Mouse (Mus musculus) neural tube, embryonic 13.5 days (tissue): ENCODE measurements around the gene Xylt1. TPM values are rescaled to one million over a fixed set of nuclear protein-coding genes. Genes with fewer than 3 reads are reported as not detected.

Experiments used
- ATAC-seq: fragments of 200-750 bp; cut with Nextera tagmentation; 2 replicates; pipeline ENCODE4 v1.8.0; 2017; ENCODE audit warnings: low read depth, mild to moderate bottlenecking, moderate TSS enrichment, moderate library complexity
- H3K27ac ChIP-seq: fragments of 300-500 bp; sonication (generic); replicated peaks from 2 replicates; pipeline ENCODE4 v1.5.1; 2015; ENCODE audit warnings: moderate library complexity, mild to moderate bottlenecking, inconsistent platforms
- H3K27me3 ChIP-seq: fragments of 300-500 bp; sonication (generic); 2 replicates; pipeline ENCODE4 v1.6.1; 2015; ENCODE audit warnings: mild to moderate bottlenecking, inconsistent platforms
- H3K36me3 ChIP-seq: fragments of 300-500 bp; sonication (generic); 2 replicates; pipeline ENCODE4 v1.6.1; 2015; ENCODE audit warnings: mild to moderate bottlenecking, inconsistent platforms
- H3K4me1 ChIP-seq: fragments of 300-500 bp; sonication (generic); replicated peaks from 2 replicates; pipeline ENCODE4 v1.6.1; 2015; ENCODE audit warnings: inconsistent platforms
- H3K4me2 ChIP-seq: fragments of 300-500 bp; sonication (generic); 2 replicates; pipeline ENCODE4 v1.6.1; 2015; ENCODE audit warnings: inconsistent platforms, mild to moderate bottlenecking, moderate library complexity
- H3K4me3 ChIP-seq: fragments of 300-500 bp; sonication (generic); 2 replicates; pipeline ENCODE4 v1.5.1; 2015; ENCODE audit warnings: mild to moderate bottlenecking, inconsistent platforms
- H3K9ac ChIP-seq: fragments of 300-500 bp; sonication (generic); 2 replicates; pipeline ENCODE4 v1.6.1; 2015; ENCODE audit warnings: moderate library complexity, mild to moderate bottlenecking, inconsistent platforms
- H3K9me3 ChIP-seq: fragments of 300-500 bp; sonication (generic); 2 replicates; pipeline ENCODE4 v1.6.1; 2016; ENCODE audit warnings: inconsistent platforms
- WGBS: fragments of 180-500 bp; shearing (Covaris S2); methylation state at CpG from one replicate; pipeline ENCODE4 v1.1.7; 2015; 5-methylcytosine and 5-hydroxymethylcytosine counted together
- polyA plus RNA-seq: library from polyadenylated mRNA; unstranded; fragments of >200 nt; fragmentation: Nextera tagmentation; extraction: Ambion mirVana; gene quantifications from 2 replicates; pipeline ENCODE4 v1.2.1, GENCODE M21; 2015

Gene Xylt1
- polyA plus RNA-seq, 1 experiment from 2014 or later: 1.9 TPM

DNA sequence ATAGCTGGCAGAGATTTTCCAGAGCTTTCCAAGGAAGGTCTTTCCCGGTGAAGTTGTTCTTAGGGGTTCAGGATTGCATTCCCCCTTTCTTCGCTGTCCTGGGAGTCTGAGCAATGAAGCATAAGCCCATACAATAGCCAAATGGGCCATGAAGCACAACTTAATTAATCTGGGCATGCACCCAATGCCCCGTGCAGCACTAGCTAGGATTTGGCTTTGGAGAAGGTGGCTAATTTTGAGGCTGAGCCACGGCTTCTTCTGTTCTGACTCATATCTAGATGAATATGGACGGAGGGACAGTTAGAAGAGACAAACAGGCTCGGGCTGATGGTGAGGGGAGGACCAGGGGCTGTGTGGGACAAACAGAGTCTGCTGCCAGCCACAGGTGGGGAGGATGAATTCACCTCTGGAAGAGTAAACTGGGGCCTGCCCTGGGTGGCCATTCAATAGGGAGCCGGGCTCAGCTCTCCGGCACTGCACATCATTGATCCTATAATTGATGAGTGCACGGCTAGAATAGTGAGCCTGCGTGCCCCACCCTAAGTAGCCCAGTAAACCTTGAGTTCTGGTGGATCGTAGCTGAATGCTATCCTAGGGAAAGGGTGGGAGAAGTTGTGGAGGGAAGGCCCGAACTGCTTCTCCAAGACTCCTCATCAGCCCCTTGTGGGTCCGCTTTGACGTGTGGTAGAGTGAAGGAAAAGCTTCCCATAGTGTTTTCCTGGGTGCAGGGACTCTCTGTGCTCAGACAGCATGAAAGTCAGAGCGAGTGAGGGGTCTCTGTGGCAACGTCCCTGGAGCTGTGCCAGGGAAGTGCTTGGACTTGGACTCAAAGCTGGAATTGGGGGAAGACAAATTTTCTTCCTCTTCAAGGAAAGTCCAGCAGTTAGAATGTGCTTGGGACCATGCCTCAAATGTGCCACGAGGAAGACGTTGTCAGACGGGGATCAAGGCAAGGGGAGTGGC lies 92.3 kb downstream of the Xylt1 start:
- Histone ChIP-seq H3K4me2 (peak overlapping the region; percentile 20), H3K27ac (peak overlapping the region; percentile 38), H3K27me3 (no peaks in the 10 kb centered on the region), H3K9ac (no peak overlapping the region), H3K4me1 (peaks cover 32% of the 10 kb centered on the region), H3K9me3 (no peaks in the 10 kb centered on the region), H3K4me3 (no peak overlapping the region), H3K36me3 (no peaks in the 10 kb centered on the region)
- peak; percentile 67 for ATAC-seq
- WGBS: 30% methylated on average over 19 of the region's 19 CpGs

- peaks cover 32% of the 10 kb centered on the region for H3K4me1 ChIP-seq
- H3K4me2 ChIP-seq: no peak overlapping the region
- H3K4me3 ChIP-seq: no peak overlapping the region
- no peak for ATAC-seq
- 7% methylated on average over 2 of the region's 2 CpGs for WGBS
- H3K27me3 ChIP-seq: no peaks in the 10 kb centered on the region
- no peak overlapping the region for H3K9ac ChIP-seq
- no peaks in the 10 kb centered on the region for H3K36me3 ChIP-seq
- no peaks in the 10 kb centered on the region for H3K9me3 ChIP-seq
- peak overlapping the region; percentile 23; the same call in 1 of the 2 replicates for H3K27ac ChIP-seq
These were observed 93.5 kb downstream of the Xylt1 start for GRCm38 (mm10) chr7:117474302-117474701.

GRCm38 (mm10) chr7:117475106-117475505 lies 94.3 kb downstream of the Xylt1 start:
- no peak overlapping the region for H3K4me3 ChIP-seq
- H3K4me1 ChIP-seq: peaks cover 32% of the 10 kb centered on the region
- H3K36me3 ChIP-seq: no peaks in the 10 kb centered on the region
- 66% methylated on average over 4 of the region's 4 CpGs for WGBS
- H3K4me2 ChIP-seq: no peak overlapping the region
- H3K27me3 ChIP-seq: no peaks in the 10 kb centered on the region
- H3K27ac ChIP-seq: no peak overlapping the region
- no peaks in the 10 kb centered on the region for H3K9me3 ChIP-seq
- H3K9ac ChIP-seq: no peak overlapping the region
- ATAC-seq: no peak

- H3K4me2 ChIP-seq: no peak overlapping the region
- ATAC-seq: no peak
- H3K27ac ChIP-seq: no peak overlapping the region
- 47% methylated on average over 1 of the region's 1 CpGs for WGBS
- no peak overlapping the region for H3K9ac ChIP-seq
- H3K36me3 ChIP-seq: no peaks in the 10 kb centered on the region
- H3K4me3 ChIP-seq: no peak overlapping the region
- peaks cover 10% of the 10 kb centered on the region for H3K4me1 ChIP-seq
- H3K27me3 ChIP-seq: no peaks in the 10 kb centered on the region
- H3K9me3 ChIP-seq: no peaks in the 10 kb centered on the region
These were observed 98.2 kb downstream of the Xylt1 start for GRCm38 (mm10) chr7:117478937-117479336.

DNA sequence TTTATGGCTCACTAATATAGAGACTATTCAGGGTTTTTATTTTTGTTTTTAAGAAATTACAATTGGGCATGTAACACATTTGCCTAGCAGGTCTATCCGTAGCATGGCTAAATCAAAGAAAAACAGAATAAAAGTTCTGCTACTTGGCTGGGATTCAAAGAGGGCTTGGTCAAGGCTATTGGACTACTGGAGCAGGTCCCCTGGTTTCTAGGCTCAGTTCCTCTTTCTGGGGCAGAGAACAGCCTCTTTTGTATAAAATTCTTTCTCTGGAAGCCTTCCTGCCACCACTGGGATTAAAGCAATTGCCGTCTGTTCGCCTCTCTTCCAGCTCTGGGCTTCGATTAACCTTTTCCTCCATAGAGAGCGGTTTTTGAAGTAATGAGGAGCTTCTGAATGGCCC lies 100.1 kb downstream of the Xylt1 start:
- H3K27me3 ChIP-seq: no peaks in the 10 kb centered on the region
- H3K4me2 ChIP-seq: no peak overlapping the region
- H3K27ac ChIP-seq: no peak overlapping the region
- 71% methylated on average over 5 of the region's 5 CpGs for WGBS
- H3K36me3 ChIP-seq: no peaks in the 10 kb centered on the region
- no peaks in the 10 kb centered on the region for H3K9me3 ChIP-seq
- no peak for ATAC-seq
- H3K4me3 ChIP-seq: no peak overlapping the region
- no peak overlapping the region for H3K9ac ChIP-seq
- H3K4me1 ChIP-seq: no peaks in the 10 kb centered on the region; the same call in 1 of the 2 replicates

- Histone ChIP-seq H3K27me3 (no peaks in the 10 kb centered on the region), H3K27ac (no peak overlapping the region), H3K4me2 (no peak overlapping the region), H3K9ac (no peak overlapping the region), H3K9me3 (no peaks in the 10 kb centered on the region), H3K4me3 (no peak overlapping the region), H3K4me1 (no peaks in the 10 kb centered on the region; the same call in 1 of the 2 replicates), H3K36me3 (no peaks in the 10 kb centered on the region)
- no peak for ATAC-seq
- 94% methylated on average over 3 of the region's 3 CpGs for WGBS
These were observed 100.6 kb downstream of the Xylt1 start for GRCm38 (mm10) chr7:117481404-117481803.

DNA sequence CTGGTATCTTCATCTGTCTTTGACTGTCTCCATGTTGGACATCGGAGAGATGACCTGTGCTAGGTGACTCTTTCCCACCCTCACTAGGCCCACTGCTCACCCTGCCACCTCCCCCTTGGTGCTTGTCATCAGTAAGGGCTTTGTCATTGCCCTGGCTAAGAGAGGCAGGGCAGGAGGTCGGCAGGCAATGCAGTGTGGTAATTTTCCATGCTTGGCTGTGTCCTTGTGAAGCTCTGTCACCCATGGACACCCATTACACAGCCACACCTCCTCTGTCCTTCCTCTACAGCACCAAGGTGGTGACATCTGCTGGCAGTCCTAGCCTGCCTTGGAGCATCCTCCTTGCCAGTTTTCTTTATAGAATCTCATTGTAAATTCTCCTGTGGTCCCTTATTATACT lies 101.9 kb downstream of the Xylt1 start:
- Histone ChIP-seq H3K9me3 (no peaks in the 10 kb centered on the region), H3K36me3 (no peaks in the 10 kb centered on the region), H3K4me1 (no peaks in the 10 kb centered on the region; the same call in 1 of the 2 replicates), H3K9ac (no peak overlapping the region), H3K4me2 (no peak overlapping the region), H3K27ac (no peak overlapping the region), H3K4me3 (no peak overlapping the region), H3K27me3 (no peaks in the 10 kb centered on the region)
- 77% methylated on average over 2 of the region's 2 CpGs for WGBS
- ATAC-seq: no peak

DNA sequence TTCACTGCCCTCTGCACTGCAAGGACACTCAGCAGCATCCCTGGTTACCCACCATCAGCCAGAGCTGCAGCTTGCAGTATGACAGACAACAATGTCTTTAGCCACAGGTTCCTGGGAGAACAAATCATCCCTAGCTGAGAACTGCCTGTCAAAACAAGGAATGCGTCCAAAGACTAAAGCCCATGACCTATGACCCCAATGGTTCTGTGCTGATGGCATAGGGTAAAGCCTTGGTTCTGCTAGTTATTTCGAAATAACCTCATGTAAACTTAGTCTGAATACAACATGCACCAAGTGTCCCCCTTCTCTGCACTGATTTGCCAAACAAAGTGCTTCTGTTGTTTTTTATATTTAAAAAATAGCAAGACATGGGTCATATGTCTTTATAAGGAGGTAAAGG lies 103.8 kb downstream of the Xylt1 start:
- Histone ChIP-seq H3K9me3 (no peaks in the 10 kb centered on the region), H3K36me3 (no peaks in the 10 kb centered on the region), H3K9ac (no peak overlapping the region), H3K27me3 (no peaks in the 10 kb centered on the region), H3K4me1 (no peaks in the 10 kb centered on the region; the same call in 1 of the 2 replicates), H3K27ac (no peak overlapping the region), H3K4me2 (no peak overlapping the region), H3K4me3 (no peak overlapping the region)
- no peak for ATAC-seq
- 76% methylated on average over 2 of the region's 2 CpGs for WGBS

DNA sequence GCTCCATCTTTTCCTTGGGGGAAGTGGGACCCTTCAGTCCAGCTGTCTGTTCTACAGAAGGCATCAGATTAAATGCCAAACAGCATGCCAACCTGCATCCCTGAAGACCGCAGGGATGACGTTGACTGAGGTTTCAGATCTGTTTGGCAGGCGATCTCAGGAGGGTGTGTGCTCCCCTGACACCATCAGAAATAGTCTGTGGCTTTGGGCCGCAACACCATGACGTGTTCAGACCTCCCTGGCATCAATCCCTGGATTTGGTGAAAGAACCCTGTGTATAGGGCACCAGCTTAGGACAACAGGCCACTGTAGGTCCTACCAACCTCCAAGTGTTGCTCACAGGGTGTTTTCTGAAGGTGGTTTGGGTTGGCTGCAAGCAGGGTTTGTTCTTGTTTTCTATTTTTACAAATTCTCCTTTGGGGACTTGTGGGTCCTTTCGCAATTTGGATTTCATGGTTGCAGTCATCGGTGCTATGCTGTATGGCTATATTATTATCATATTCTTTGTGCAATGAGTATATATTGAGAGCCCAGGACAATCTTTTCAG lies 104.3 kb downstream of the Xylt1 start:
- H3K9ac ChIP-seq: no peak overlapping the region
- no peaks in the 10 kb centered on the region for H3K27me3 ChIP-seq
- no peaks in the 10 kb centered on the region for H3K9me3 ChIP-seq
- 93% methylated on average over 7 of the region's 7 CpGs for WGBS
- no peaks in the 10 kb centered on the region for H3K36me3 ChIP-seq
- H3K4me1 ChIP-seq: no peaks in the 10 kb centered on the region; the same call in 1 of the 2 replicates
- no peak overlapping the region for H3K4me2 ChIP-seq
- no peak overlapping the region for H3K4me3 ChIP-seq
- no peak overlapping the region for H3K27ac ChIP-seq
- no peak for ATAC-seq

DNA sequence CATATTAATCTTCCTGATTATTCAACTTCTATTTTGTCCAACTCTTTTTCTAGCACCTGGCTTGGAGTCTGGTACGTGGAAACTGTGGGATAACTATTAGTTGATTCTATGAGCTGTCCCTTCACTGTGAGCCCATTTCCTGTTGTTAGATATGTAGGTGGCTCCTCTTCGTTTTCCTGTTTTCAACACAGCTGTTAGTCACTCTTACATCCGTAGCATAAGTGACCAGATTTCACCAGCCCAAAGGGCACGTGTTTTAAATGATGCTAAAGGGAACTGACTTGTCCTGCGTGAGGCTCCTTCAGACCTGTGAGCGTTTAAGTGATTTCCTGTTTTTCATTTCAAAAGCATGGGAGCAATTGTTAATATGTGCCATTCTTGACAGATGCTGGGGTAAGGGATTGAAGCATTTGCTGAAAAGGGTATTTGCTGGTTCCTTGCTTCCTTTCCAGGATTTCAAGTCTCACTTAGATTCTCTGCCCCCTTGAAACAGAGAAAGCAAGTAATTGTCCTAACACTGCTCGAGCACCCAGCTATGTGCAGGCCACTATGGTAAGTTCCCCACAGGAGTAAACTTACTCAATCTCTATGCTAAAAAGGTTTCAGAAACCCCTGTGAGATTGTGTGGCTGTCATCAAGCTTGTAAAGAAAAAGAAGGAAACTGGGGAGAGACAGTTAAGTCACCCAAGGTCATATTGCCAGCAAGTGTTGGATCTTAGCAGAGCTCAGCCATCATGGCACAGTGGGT lies 105.8 kb downstream of the Xylt1 start:
- Histone ChIP-seq H3K4me3 (no peak overlapping the region), H3K36me3 (no peaks in the 10 kb centered on the region), H3K27me3 (no peaks in the 10 kb centered on the region), H3K27ac (no peak overlapping the region), H3K4me2 (no peak overlapping the region), H3K9ac (no peak overlapping the region), H3K9me3 (no peaks in the 10 kb centered on the region), H3K4me1 (no peaks in the 10 kb centered on the region)
- WGBS: 89% methylated on average over 7 of the region's 7 CpGs
- ATAC-seq: no peak

DNA sequence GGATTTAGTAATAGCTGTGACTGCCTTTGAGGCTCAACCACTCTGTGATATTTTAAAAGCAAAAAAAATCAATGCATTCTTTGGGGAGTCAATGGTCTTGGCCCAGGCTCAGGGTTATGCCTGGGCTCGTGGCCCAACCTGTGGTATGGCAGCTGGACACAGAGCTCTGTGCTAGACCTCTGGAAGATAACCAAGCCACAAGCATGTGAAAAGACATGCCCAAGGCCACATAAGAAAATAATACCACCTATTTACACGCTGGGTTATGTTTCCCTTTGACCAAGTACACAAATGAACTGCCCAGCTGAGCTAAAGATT lies 106.4 kb downstream of the Xylt1 start:
- ATAC-seq: no peak
- Histone ChIP-seq H3K27ac (no peak overlapping the region), H3K4me3 (no peak overlapping the region), H3K4me1 (no peaks in the 10 kb centered on the region), H3K9ac (no peak overlapping the region), H3K36me3 (no peaks in the 10 kb centered on the region), H3K27me3 (no peaks in the 10 kb centered on the region), H3K9me3 (no peaks in the 10 kb centered on the region), H3K4me2 (no peak overlapping the region)
- 90% methylated on average over 2 of the region's 2 CpGs for WGBS

DNA sequence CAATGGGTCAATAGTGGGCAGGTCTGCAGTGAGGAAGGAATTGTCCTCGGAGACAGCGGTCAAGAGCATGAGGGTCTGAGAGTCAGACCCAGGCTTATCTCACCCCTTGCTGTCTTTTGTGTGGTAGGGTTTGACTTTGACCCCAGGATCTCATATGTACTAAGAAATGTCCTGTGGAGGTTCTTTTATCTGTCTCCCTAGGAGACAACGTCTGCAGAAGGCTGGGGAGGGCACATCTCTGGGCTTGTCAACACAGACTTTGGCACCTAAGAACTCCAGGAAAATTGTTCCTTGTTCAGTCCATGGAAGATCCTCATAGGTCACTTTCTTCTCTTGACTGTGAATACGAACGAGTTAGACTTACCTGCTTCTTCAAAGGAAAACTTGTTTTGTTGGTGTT lies 109.2 kb downstream of the Xylt1 start:
- H3K27ac ChIP-seq: no peak overlapping the region
- 75% methylated on average over 5 of the region's 5 CpGs for WGBS
- H3K27me3 ChIP-seq: no peaks in the 10 kb centered on the region
- H3K4me2 ChIP-seq: no peak overlapping the region
- H3K9ac ChIP-seq: no peak overlapping the region
- no peak overlapping the region for H3K4me3 ChIP-seq
- H3K9me3 ChIP-seq: no peaks in the 10 kb centered on the region
- no peaks in the 10 kb centered on the region for H3K36me3 ChIP-seq
- ATAC-seq: no peak
- H3K4me1 ChIP-seq: no peaks in the 10 kb centered on the region
